Mouse (Mus musculus): ENCODE measurements around the gene R3hdm2.

GRCm38 (mm10) chr10:127420676-127421353, 40.7 kb downstream of the R3hdm2 start:
- TF ChIP-seq CTCF (IDR thresholded peaks at IDR 0.05; ENCODE audit: low read depth) (no peak), EP300 (IDR thresholded peaks at IDR 0.05; ENCODE audit: low read depth) (no peak)

Data from heart, postnatal 0 days (tissue).